Comparison of ENCODE assay signal across 10 mouse cellular contexts in the genomic region with DNA sequence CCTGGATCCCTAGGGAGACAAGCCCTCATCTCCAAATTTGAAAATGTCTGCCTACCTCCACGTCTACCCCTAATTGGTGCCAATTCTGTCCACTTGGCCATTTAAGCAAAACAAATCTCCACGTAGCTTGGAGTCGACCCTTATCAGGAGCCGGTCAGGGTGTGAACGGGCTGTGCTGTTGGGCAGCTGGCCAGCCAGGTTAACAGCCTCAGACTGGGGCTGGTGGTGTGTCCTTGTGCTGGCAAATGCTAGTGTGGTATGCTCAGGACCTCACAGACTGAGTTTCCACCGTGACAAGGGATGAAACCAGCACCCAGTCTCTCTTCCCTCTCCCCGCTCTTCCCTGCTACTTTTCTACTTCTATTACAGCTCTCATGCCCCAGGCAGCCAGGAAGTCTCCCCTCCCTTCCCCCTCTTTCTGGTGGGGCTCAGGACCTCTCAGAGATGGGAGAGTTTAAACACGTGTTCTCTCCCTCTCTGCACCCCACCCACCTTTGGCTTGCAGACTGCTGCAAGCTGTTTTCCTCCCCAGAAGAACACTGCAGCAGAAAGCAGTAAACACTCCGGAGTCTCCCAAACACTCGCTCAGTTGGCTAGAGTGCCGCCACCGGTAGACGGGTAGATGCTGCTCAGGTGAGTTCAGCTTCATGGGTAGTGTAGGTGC. TPM values are rescaled to one million over a fixed set of nuclear protein-coding genes. Genes with fewer than 3 reads are reported as not detected.
A peak's percentile ranks its signal among the peaks of the same experiment; 100 is the strongest.
DNase-seq lines count a peak whose midpoint lies in the region; ATAC-seq lines count a peak whose summit lies in the region.
"Had no signal": no experiment of that assay in that cellular context is flagged by ENCODE, and none has a peak within 500 bp of the region (broad histone marks: within the 10 kb centered on the region; RNA-seq: fewer than 3 reads in every experiment).

No protein-coding gene starts in this region.

- H3K4me3 ChIP-seq in forebrain, embryonic 10.5 days, result no peak overlapping the region
- H3K4me3 ChIP-seq in forebrain, embryonic 11.5 days (ENCODE audit: low read depth, low read length), result no peak overlapping the region
- no peak overlapping the region for H3K4me3 ChIP-seq in embryonic facial prominence, embryonic 13.5 days
- no peak overlapping the region for H3K4me3 ChIP-seq in liver, embryonic 15.5 days (replicated peaks)
- H3K4me3 ChIP-seq: neural tube, embryonic 12.5 days had no signal

- H3K9ac ChIP-seq in forebrain, embryonic 11.5 days (ENCODE audit: low read length), result no peak overlapping the region
- H3K9ac ChIP-seq in embryonic facial prominence, embryonic 13.5 days, result peak overlapping the region; percentile 40
- H3K9ac ChIP-seq in liver, embryonic 15.5 days, result no peak overlapping the region
- H3K9ac ChIP-seq: neural tube, embryonic 12.5 days had no signal

- no peaks in the 10 kb centered on the region; the same call in 1 of the 2 replicates for H3K36me3 ChIP-seq in forebrain, embryonic 10.5 days (replicated peaks)
- H3K36me3 ChIP-seq in forebrain, embryonic 11.5 days (ENCODE audit: control insufficient read depth, insufficient read depth, low read length), result no peaks in the 10 kb centered on the region
- H3K36me3 ChIP-seq in embryonic facial prominence, embryonic 13.5 days, result no peaks in the 10 kb centered on the region
- no peaks in the 10 kb centered on the region for H3K36me3 ChIP-seq in liver, embryonic 15.5 days (replicated peaks)
- H3K36me3 ChIP-seq: neural tube, embryonic 12.5 days had no signal

- intact Hi-C loops in heart, postnatal 25 days (cut with DNase I), result loop anchor here (5.0 kb wide), 1 partner anchor 36 kb away; a partner anchor contains a TSS

- no peak for ATAC-seq in forebrain, embryonic 11.5 days (replicated peaks; ENCODE audit: low FRiP score)
- peak; percentile 34; the same call in 1 of the 2 replicates for ATAC-seq in embryonic facial prominence, embryonic 13.5 days (ENCODE audit: insufficient number of reproducible peaks, insufficient read depth, low FRiP score, low TSS enrichment, low read depth)
- peak; percentile 44; the same call in 1 of the 2 replicates for ATAC-seq in liver, embryonic 15.5 days (ENCODE audit: insufficient read depth)

- no peaks in the 10 kb centered on the region for H3K9me3 ChIP-seq in forebrain, embryonic 10.5 days
- H3K9me3 ChIP-seq in forebrain, embryonic 11.5 days (ENCODE audit: control insufficient read depth, low read length), result no peaks in the 10 kb centered on the region
- H3K9me3 ChIP-seq in embryonic facial prominence, embryonic 13.5 days, result no peaks in the 10 kb centered on the region
- no peaks in the 10 kb centered on the region for H3K9me3 ChIP-seq in liver, embryonic 15.5 days (replicated peaks)
- H3K9me3 ChIP-seq: neural tube, embryonic 12.5 days had no signal

- H3K4me2 ChIP-seq in forebrain, embryonic 11.5 days (ENCODE audit: low read depth, low read length, severe bottlenecking), result no peak overlapping the region
- H3K4me2 ChIP-seq in embryonic facial prominence, embryonic 13.5 days, result peak overlapping the region; percentile 39
- H3K4me2 ChIP-seq in liver, embryonic 15.5 days, result peak overlapping the region; percentile 1; the same call in 1 of the 2 replicates
- H3K4me2 ChIP-seq: neural tube, embryonic 12.5 days had no signal

- 81% methylated on average over 13 of the region's 13 CpGs for WGBS in forebrain, embryonic 10.5 days
- 78% methylated on average over 13 of the region's 13 CpGs for WGBS in forebrain, embryonic 11.5 days
- WGBS in embryonic facial prominence, embryonic 13.5 days, result 40% methylated on average over 13 of the region's 13 CpGs
- WGBS in liver, embryonic 15.5 days (ENCODE audit: insufficient replicate concordance), result 42% methylated on average over 13 of the region's 13 CpGs

- peak overlapping the region; percentile 22; the same call in 1 of the 2 replicates for H3K27ac ChIP-seq in forebrain, embryonic 10.5 days
- H3K27ac ChIP-seq in forebrain, embryonic 11.5 days (ENCODE audit: low read depth, low read length), result no peak overlapping the region
- peak overlapping the region; percentile 74 for H3K27ac ChIP-seq in embryonic facial prominence, embryonic 13.5 days
- H3K27ac ChIP-seq in liver, embryonic 15.5 days (replicated peaks), result no peak overlapping the region; the same call in 1 of the 2 replicates
- H3K27ac ChIP-seq: neural tube, embryonic 12.5 days had no signal

- H3K27me3 ChIP-seq in forebrain, embryonic 10.5 days (ENCODE audit: poor library complexity, severe bottlenecking), result no peaks in the 10 kb centered on the region
- H3K27me3 ChIP-seq in forebrain, embryonic 11.5 days (ENCODE audit: control insufficient read depth, insufficient read depth, low read length), result no peaks in the 10 kb centered on the region
- H3K27me3 ChIP-seq in embryonic facial prominence, embryonic 13.5 days, result no peaks in the 10 kb centered on the region
- H3K27me3 ChIP-seq in liver, embryonic 15.5 days, result no peaks in the 10 kb centered on the region
- H3K27me3 ChIP-seq: CH12.LX; neural tube, embryonic 12.5 days had no signal

- peaks cover 58% of the 10 kb centered on the region for H3K4me1 ChIP-seq in forebrain, embryonic 10.5 days
- H3K4me1 ChIP-seq in forebrain, embryonic 11.5 days (replicated peaks; ENCODE audit: control insufficient read depth, insufficient read depth, low read length), result peaks cover 11% of the 10 kb centered on the region
- peaks cover 79% of the 10 kb centered on the region for H3K4me1 ChIP-seq in embryonic facial prominence, embryonic 13.5 days
- peaks cover 58% of the 10 kb centered on the region for H3K4me1 ChIP-seq in liver, embryonic 15.5 days (replicated peaks)

- DNase-seq in forebrain, embryonic 10.5 days (ENCODE audit: extremely low spot score, low spot score), result no peak
- no peak for DNase-seq in forebrain, embryonic 11.5 days (ENCODE audit: low spot score)
- peak; percentile 29 for DNase-seq in heart, postnatal 25 days (ENCODE audit: low spot score)
- DNase-seq in thymus, postnatal 0 days (ENCODE audit: low spot score), result peak; percentile 81
- DNase-seq in left cerebral cortex, adult 9 months (ENCODE audit: low spot score in 2 of 2), result no peak
- no peak for DNase-seq in embryo, embryonic 10.5 days (ENCODE audit: low spot score)

RNA-seq across cellular contexts. Expression of a gene that starts 37.2 kb away (rescaled TPM):
- polyA plus RNA-seq in forebrain, embryonic 10.5 days (2016; fragmentation: Nextera tagmentation; extraction: Ambion mirVana), result 36.7 and 36.8 TPM in 2 replicates
- 41.9 and 45.7 TPM in 2 replicates for polyA plus RNA-seq in forebrain, embryonic 11.5 days (2014; fragmentation: Nextera tagmentation; extraction: Ambion mirVana)
- 51.4 and 57.6 TPM in 2 replicates for polyA plus RNA-seq in embryonic facial prominence, embryonic 13.5 days (2015; fragmentation: Nextera tagmentation; extraction: Ambion mirVana)
- 10 to 100 TPM; 15.3 to 20.8 TPM for total RNA-seq in heart, postnatal 25 days (2021)
- 20.3 and 22.2 TPM in 2 replicates for polyA plus RNA-seq in liver, embryonic 15.5 days (2015; fragmentation: Nextera tagmentation; extraction: Ambion mirVana)
- polyA plus RNA-seq in thymus, postnatal 0 days (2015; fragmentation: Nextera tagmentation; extraction: Ambion mirVana), result 145 and 152 TPM in 2 replicates

Comparison
In these comparisons a context has a peak if more than half of its experiments do, and no peak if none do; other contexts are left out.
1. H3K27ac ChIP-seq: peak in forebrain, embryonic 10.5 days (single experiment) and embryonic facial prominence, embryonic 13.5 days (single experiment); none in forebrain, embryonic 11.5 days (single experiment) and liver, embryonic 15.5 days (single experiment).
2. DNase-seq: peak in heart, postnatal 25 days (single experiment) and thymus, postnatal 0 days (single experiment); none in forebrain, embryonic 10.5 days (single experiment), forebrain, embryonic 11.5 days (single experiment), left cerebral cortex, adult 9 months (0 of 2) and embryo, embryonic 10.5 days (single experiment).